Mouse (Mus musculus) layer of hippocampus, postnatal 14 days (tissue): Measurements from ENCODE around the gene Lysmd4. TPM values are rescaled to one million over a fixed set of nuclear protein-coding genes. Genes with fewer than 3 reads are reported as not detected.
A peak's percentile ranks its signal among the peaks of the same experiment; 100 is the strongest.

Source experiments
- DNase-seq, 2 experiments: peaks; one replicate each; pipeline ENCODE4 v3.0.0; 2021 to 2022; ENCODE audit warnings: low spot score in 2 of 2, mixed read lengths in 1 of 2
- long read RNA-seq, 2 experiments: library from polyadenylated mRNA; stranded (forward); transcript quantifications; one replicate each; pipeline ENCODE4 v2.0.0; 2021
- total RNA-seq, 2 experiments: library from RNA; stranded (reverse); gene quantifications; 2 replicates each; pipeline ENCODE4 v1.2.3; 2021

The Lysmd4 gene
- total RNA-seq: 10 to 100 TPM; 31.2 to 31.4 TPM
- long read RNA-seq, experiment 1, transcript Lysmd4-202 (4 exons, 3,319 nt): major isoform, 10 of 42 reads
- long read RNA-seq, experiment 1, partial matches to known transcripts: 6 of 42 reads
- long read RNA-seq, experiment 1, other reads (novel, unspliced or antisense): 18 of 42 reads
- long read RNA-seq, experiment 2, transcript Lysmd4-208 (3 exons, 551 nt): minor isoform, 7 of 75 reads
- long read RNA-seq, experiment 2, transcript Lysmd4-209 (3 exons, 2,110 nt): minor isoform, 5 of 75 reads
- long read RNA-seq, experiment 2, transcript Lysmd4-201 (3 exons, 2,898 nt): minor isoform, 9 of 75 reads
- long read RNA-seq, experiment 2, transcript Lysmd4-202 (4 exons, 3,319 nt): major isoform, 13 of 75 reads
- long read RNA-seq, experiment 2, partial matches to known transcripts: 12 of 75 reads
- long read RNA-seq, experiment 2, other reads (novel, unspliced or antisense): 29 of 75 reads

DNA sequence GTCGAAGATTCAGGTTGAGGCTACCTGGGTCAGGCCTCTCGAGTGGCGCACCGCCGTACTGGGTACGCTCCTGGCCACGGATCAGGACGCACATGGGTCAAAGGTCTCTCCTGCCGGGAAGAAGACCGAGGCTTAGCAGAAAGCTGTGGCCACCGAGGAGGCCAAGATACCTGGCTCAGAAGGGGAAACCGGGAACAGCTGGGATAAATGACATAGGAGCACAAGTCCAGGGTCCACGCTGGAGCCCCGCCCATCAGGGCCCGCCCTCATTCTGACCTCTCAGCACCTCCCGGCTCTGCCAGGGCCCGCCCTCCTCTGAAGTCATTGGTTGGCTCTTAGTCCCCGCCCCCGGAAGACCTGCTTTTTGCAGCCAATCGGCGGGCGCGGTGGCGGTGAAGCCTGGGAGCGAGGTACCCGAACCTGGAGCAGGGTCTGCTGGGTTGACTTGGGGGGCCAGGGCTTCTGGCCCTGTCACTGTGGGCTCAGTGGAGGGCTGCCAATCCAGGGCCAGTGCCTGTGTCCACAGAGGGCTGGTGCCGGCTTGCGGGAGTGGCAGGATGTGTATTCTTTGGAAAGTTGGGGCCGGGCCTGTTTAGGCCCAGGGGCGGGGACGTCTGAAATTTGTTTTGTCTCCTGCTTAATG, at the start of gene Lysmd4:
TSS of gene Lysmd4 (plus strand) at position 325 of the 643 bp plus-strand sequence.
- DNase-seq: peak; percentile 93 to 95

GRCm38 (mm10) chr7:67173522-67174195, 48.7 kb upstream of the Lysmd4 start:
- peak in 1 of 2 experiments; percentile 4 for DNase-seq

GRCm38 (mm10) chr7:67183786-67184185, 38.6 kb upstream of the Lysmd4 start:
- DNase-seq: no peak

GRCm38 (mm10) chr7:67199412-67199811, 22.9 kb upstream of the Lysmd4 start:
- DNase-seq: peak; percentile 41 to 53

DNA sequence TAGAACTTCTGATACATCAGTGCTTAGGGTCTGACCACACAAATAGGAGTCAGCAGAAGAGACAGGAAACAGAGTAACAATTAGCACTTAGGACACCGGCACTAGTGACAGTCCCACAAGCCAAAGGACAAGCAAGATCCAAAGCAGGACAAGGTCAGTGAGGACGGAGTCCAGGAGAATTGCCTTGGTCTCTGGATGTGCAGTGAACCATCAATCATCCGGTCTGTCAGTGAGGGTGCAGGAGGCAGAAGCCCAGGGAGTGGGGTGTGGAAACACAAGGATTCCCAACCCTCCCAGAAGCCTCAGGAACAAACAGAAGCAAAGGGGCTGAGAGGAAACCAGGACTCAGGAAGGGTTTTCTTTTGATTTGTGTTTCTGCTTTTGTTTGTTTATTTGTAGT, 18.7 kb upstream of the Lysmd4 start:
- no peak for DNase-seq

- no peak for DNase-seq
These were observed 16.5 kb upstream of the Lysmd4 start for GRCm38 (mm10) chr7:67205734-67206425.

DNA sequence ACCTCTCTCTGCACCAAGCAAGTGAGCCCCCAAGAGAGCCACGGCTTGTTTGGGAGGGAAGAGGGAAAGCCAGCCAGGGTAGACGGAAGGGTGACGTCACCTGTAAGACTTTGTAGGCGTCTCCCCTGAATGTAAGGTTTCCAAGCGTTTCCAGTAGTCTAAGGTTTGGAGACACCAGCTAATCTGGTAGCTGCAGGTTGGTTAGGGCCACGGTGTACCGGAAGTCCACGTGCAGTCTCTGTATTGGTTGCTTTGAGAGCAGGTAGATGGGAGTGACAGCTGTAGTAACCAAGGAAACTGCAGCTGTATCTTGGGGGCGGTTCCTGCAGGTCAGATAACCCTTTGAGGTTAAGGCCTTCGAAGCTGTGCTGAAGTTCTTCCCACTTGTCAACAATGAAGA, 15.8 kb upstream of the Lysmd4 start:
- no peak for DNase-seq

GRCm38 (mm10) chr7:67207701-67208100, 14.6 kb upstream of the Lysmd4 start:
- no peak for DNase-seq

- no peak for DNase-seq
These were observed 14.0 kb upstream of the Lysmd4 start for GRCm38 (mm10) chr7:67208317-67208716.

DNA sequence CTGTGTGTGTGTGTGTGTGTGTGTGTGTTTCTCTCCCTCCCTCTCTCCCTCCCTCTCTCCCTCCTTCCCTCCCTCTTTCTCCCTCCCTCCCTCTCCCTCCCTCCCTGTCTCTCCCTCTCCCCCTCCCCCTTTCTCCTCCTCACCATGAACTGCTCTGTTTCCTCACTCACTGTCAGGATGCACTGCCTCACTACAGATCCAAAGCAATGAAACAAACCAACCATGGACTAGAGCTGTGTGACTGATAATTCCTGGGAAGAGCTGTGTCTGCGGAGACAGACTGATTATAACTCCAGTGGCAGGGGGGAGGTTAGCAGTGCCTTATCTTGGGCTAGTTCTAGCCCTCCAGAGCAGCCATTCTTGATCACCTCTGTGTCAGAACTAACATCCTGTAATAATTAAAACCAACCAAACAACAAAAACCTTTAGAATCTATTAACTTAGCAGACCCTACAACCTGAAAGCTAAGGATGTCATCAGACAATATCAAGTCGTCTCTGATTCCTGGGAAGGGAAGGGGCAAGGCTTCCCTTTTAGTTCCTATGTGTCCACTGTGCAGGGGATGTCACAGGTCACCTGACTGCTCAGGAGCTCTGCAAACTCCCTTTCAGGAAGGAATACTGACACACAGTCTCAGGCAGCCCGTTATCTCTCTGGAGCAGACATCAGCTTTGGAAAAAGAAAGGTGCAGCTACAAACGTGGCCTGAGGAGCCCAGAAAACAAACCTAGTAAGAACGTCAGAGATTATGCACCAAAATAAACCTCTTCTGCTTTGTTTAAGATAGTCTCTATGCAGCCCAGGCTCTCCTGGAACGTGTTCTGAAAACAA, 12.1 kb upstream of the Lysmd4 start:
- DNase-seq: no peak

- DNase-seq: no peak
These were observed 11.0 kb upstream of the Lysmd4 start for GRCm38 (mm10) chr7:67211341-67211740.

DNA sequence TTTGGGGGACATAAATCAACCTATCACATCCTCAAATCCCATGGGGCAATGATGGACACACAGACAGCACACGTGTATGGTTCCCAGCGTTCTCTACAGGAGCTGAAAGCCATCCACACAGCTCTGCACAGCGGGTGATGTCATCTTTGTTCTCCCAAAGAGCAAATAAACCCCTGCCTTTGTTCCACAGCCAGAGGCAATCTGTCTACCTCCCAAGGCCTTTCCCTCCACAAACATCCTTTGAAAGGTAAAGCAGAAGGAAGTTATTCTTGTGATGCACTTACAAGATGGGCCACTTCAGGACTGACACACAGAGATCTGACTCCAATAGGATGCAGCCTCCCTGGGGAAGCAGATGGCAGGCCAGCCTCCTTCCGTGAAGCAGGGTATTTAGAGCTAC, 10.4 kb upstream of the Lysmd4 start:
- no peak for DNase-seq

GRCm38 (mm10) chr7:67213589-67213988, 8.8 kb upstream of the Lysmd4 start:
- DNase-seq: no peak

DNA sequence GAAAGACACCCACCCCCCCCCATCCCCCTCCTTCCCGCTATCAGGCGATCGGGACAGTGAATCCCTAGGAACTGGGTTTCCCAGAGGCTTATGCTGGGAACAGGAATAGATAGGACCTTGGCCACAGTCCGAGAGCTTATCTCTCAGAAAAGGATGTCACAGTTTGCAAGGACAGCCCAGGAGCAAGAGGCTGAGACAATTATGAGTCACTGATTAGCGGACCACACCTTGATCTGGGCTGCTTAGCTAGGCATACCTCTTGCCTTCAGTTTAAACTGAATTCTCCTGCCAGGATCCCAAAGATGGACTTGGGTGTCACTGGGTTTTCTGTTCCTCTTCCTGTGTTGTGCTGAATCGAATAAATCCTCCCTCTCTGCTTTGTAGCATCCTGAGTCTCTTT, 6.0 kb upstream of the Lysmd4 start:
- DNase-seq: no peak

DNA sequence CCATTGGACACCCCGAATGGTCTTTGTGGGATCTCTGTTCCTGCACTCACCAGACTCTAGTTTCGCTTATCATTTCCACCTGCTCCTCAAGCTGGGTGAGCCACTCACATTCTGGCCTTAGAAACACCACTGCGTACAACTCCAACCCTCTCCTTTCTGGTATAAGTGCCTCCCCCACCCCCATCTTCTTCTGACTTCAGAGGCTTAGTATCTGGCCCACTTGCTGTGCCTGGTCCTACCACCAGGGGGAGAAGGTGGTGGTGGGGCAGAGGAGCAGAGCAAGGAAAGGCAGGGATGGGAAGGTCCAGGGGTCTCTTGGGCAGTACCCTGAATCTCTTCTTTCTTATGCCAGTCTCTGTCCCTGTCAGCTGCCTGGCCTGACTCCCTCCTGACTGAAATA, 5.3 kb upstream of the Lysmd4 start:
- no peak for DNase-seq

DNA sequence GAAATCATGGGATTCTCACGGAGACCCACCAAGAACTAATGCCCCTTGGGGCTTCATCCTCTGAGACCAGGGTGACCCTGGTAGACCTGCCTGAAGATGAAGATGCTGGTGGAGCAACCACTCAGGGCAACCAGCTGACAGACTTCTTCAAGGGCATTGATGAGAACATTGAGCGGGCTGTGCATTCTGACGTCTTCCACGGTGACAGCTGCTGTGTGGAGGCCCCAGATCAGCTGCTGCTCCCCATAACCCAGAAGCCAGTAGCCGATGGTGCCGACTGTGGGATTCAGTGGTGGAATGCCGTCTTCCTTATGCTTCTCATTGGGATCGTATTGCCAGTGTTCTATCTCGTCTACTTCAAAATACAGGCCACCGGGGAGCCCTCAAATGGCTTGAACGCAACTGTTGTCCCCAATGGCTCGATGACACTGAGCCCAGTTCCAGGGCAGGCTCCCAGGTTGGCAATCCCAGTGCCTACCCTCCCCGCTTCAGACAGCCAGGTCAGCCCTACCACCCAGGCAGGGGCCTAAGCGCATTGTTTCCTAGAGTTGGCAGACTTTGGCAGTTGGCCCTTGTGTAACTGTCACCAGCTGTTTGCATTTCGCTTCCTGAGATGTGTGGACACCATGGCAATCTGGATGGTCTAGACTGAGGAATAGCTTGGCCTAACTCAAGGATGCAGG, 3.7 kb downstream of the Lysmd4 start:
- DNase-seq: no peak

DNA sequence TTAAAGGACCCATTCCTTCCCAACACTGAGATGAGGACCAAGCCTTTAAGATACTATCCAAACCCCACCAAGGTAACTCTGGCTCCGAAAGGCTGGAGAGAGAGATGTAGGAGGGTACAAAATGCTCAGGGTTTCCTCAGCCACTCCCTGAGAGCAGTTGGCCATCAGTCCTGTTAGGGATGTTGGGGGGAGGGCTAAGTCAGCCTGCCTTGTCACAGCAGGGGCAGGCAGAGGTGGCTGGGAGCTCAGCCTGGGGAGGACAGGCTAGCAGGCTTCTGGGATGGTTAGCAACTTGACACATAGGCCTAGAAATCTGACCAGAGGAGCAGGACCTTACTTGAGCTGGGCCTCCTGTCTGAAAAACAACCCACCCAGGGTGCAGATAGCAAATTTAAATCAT, 5.2 kb downstream of the Lysmd4 start:
- no peak for DNase-seq

DNA sequence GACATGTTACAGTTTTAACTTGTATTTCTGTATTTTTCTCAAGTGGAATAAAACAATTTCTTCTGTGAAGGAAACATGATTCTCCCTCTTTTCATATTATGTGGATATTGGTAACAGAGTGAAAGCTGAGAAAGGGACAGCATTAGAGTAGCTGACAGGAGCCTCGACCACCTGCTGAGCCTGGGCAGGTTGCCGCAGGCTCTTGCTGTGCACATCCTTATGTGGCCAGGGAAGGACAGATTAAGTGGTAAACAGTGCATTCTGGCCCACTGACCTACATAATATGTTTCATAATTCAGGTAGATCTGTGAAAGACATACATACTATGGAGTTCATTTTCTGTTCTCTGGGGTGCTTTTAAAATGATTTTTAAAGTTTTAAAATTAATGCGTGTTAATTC, 6.0 kb downstream of the Lysmd4 start:
- no peak for DNase-seq

- DNase-seq: no peak
These were observed 6.7 kb downstream of the Lysmd4 start for GRCm38 (mm10) chr7:67228891-67229602.
